Mouse (Mus musculus) myocyte (in vitro differentiated cells): ENCODE results near the gene Zer1. TPM values are rescaled to one million over a fixed set of nuclear protein-coding genes. Genes with fewer than 3 reads are reported as not detected.
A peak's percentile ranks its signal among the peaks of the same experiment; 100 is the strongest.
"Not testable (repeated sequence)": the region's sequence is repeated elsewhere in the genome, so short reads cannot be mapped to it uniquely, and the experiment has no call there.

Experiments used
- H3K27me3 ChIP-seq: one replicate; pipeline ENCODE4 v1.6.1; 2011; ENCODE audit not compliant: control insufficient read depth, insufficient read depth, insufficient read length
- H3K36me3 ChIP-seq: one replicate; pipeline ENCODE4 v1.6.1; 2011; ENCODE audit not compliant: control insufficient read depth, insufficient read depth
- H3K4me2 ChIP-seq: one replicate; pipeline ENCODE4 v1.6.1; 2011; ENCODE audit warnings: low read depth, control low read depth
- H3K4me3 ChIP-seq: one replicate; pipeline ENCODE4 v1.5.1; 2011; ENCODE audit warnings: mild to moderate bottlenecking, control low read depth, moderate library complexity
- H3K79me2 ChIP-seq: one replicate; pipeline ENCODE4 v1.6.1; 2011; ENCODE audit not compliant: control insufficient read depth, insufficient read depth
- H3ac ChIP-seq: one replicate; pipeline ENCODE4 v1.6.1; 2011; ENCODE audit not compliant: control insufficient read depth, insufficient read length
- CEBPB ChIP-seq: IDR thresholded peaks from 2 replicates; pipeline ENCODE4 v1.6.1; 2011; ENCODE audit warnings: mild to moderate bottlenecking, moderate library complexity; ENCODE audit not compliant: poor library complexity, insufficient read depth, severe bottlenecking
- E2F4 ChIP-seq: IDR thresholded peaks from one replicate; pipeline ENCODE4 v1.6.1; 2011; ENCODE audit warnings: mild to moderate bottlenecking, control low read depth, moderate library complexity; ENCODE audit not compliant: insufficient read depth
- MAX ChIP-seq: IDR thresholded peaks from one replicate; pipeline ENCODE4 v1.6.1; 2011; ENCODE audit warnings: low read depth, mild to moderate bottlenecking, control low read depth
- MYOD1 ChIP-seq, 3 experiments: IDR thresholded peaks; one replicate each; pipeline ENCODE4 v1.6.1; 2011; ENCODE audit warnings: control low read depth in 2 of 3, low read depth in 2 of 3, mild to moderate bottlenecking in 2 of 3, moderate library complexity in 1 of 3; ENCODE audit not compliant: insufficient read length in 2 of 3, control insufficient read depth in 1 of 3
- MYOG ChIP-seq, 3 experiments: IDR thresholded peaks; one replicate each; pipeline ENCODE4 v1.6.1; 2011; ENCODE audit warnings: control low read depth in 2 of 3, low read depth in 2 of 3, mild to moderate bottlenecking in 2 of 3; ENCODE audit not compliant: insufficient read length in 2 of 3, control insufficient read depth in 1 of 3, insufficient read depth in 1 of 3
- POLR2A ChIP-seq: IDR thresholded peaks from one replicate; pipeline ENCODE4 v1.6.1; 2011; ENCODE audit warnings: low read depth, mild to moderate bottlenecking, control low read depth, moderate library complexity; ENCODE audit not compliant: insufficient read length
- POLR2AphosphoS2 ChIP-seq: IDR thresholded peaks from one replicate; pipeline ENCODE4 v1.6.1; 2011; ENCODE audit warnings: low read depth, control low read depth; ENCODE audit not compliant: insufficient read length
- REST ChIP-seq: IDR thresholded peaks from one replicate; pipeline ENCODE4 v1.6.1; 2011; ENCODE audit warnings: mild to moderate bottlenecking, control low read depth, moderate library complexity; ENCODE audit not compliant: insufficient read depth, insufficient read length
- SRF ChIP-seq: IDR thresholded peaks from one replicate; pipeline ENCODE4 v1.6.1; 2011; ENCODE audit warnings: low read depth; ENCODE audit not compliant: control insufficient read depth, insufficient read length
- TCF12 ChIP-seq: IDR thresholded peaks from one replicate; pipeline ENCODE4 v1.6.1; 2011; ENCODE audit warnings: mild to moderate bottlenecking, control low read depth; ENCODE audit not compliant: poor library complexity, insufficient read depth, severe bottlenecking
- TCF3 ChIP-seq: IDR thresholded peaks from one replicate; pipeline ENCODE4 v1.6.1; 2011; ENCODE audit warnings: low read depth, control low read depth; ENCODE audit not compliant: insufficient read length
- USF1 ChIP-seq: IDR thresholded peaks from one replicate; pipeline ENCODE4 v1.6.1; 2011; ENCODE audit warnings: low read depth, mild to moderate bottlenecking, control low read depth, moderate library complexity
- polyA plus RNA-seq: library from polyadenylated mRNA; unstranded; fragments of >200 nt; fragmentation: generic; extraction: Trizol; gene quantifications from one replicate; pipeline ENCODE4 v1.2.1, GENCODE M21; 2012; ENCODE audit warnings: missing spikeins

Zer1 gene
- polyA plus RNA-seq, 1 experiment: 13.1 TPM

- no peak overlapping the region for H3K4me2 ChIP-seq
- TF ChIP-seq TCF3 (no peak), POLR2AphosphoS2 (no peak), CEBPB (no peak), TCF12 (no peak), REST (no peak), POLR2A (no peak), SRF (no peak), MYOD1 (IDR thresholded peaks at IDR 0.05; ENCODE audit: control insufficient read depth in 1 of 3, insufficient read length in 2 of 3, low read depth in 2 of 3) (no peak), USF1 (no peak)
- no peaks in the 10 kb centered on the region for H3K36me3 ChIP-seq
- H3K79me2 ChIP-seq: no peaks in the 10 kb centered on the region
- H3K4me3 ChIP-seq: no peak overlapping the region
- H3ac ChIP-seq: no peak overlapping the region
- no peaks in the 10 kb centered on the region for H3K27me3 ChIP-seq
Observed at GRCm38 (mm10) chr2:30056736-30057135, 67.6 kb downstream of the Zer1 start.

- H3K36me3 ChIP-seq, H3K27me3 ChIP-seq, H3ac ChIP-seq, H3K79me2 ChIP-seq, H3K4me2 ChIP-seq, H3K4me3 ChIP-seq: not testable (repeated sequence)
Observed at GRCm38 (mm10) chr2:30055310-30055709, 69.1 kb downstream of the Zer1 start.

GRCm38 (mm10) chr2:30051992-30052761 lies 72.2 kb downstream of the Zer1 start:
- H3K27me3 ChIP-seq: no peaks in the 10 kb centered on the region
- H3K4me2 ChIP-seq: no peak overlapping the region
- H3ac ChIP-seq: no peak overlapping the region
- TF ChIP-seq POLR2A (no peak), E2F4 (no peak), SRF (no peak), TCF3 (no peak), POLR2AphosphoS2 (no peak), MYOG (IDR thresholded peaks at IDR 0.05; ENCODE audit: control insufficient read depth in 1 of 3, insufficient read depth in 1 of 3, insufficient read length in 2 of 3, low read depth in 2 of 3) (no peak), REST (no peak), CEBPB (no peak), MYOD1 (IDR thresholded peaks at IDR 0.05; ENCODE audit: control insufficient read depth in 1 of 3, insufficient read length in 2 of 3, low read depth in 2 of 3) (no peak), TCF12 (no peak), USF1 (no peak), MAX (no peak)
- H3K4me3 ChIP-seq: no peak overlapping the region
- H3K36me3 ChIP-seq: no peaks in the 10 kb centered on the region
- no peaks in the 10 kb centered on the region for H3K79me2 ChIP-seq

GRCm38 (mm10) chr2:30049831-30050230 lies 74.6 kb downstream of the Zer1 start:
- H3K4me2 ChIP-seq: no peak overlapping the region
- H3K36me3 ChIP-seq: no peaks in the 10 kb centered on the region
- H3K79me2 ChIP-seq: no peaks in the 10 kb centered on the region
- TF ChIP-seq POLR2A (no peak), E2F4 (no peak), MYOD1 (IDR thresholded peaks at IDR 0.05; ENCODE audit: control insufficient read depth in 1 of 3, insufficient read length in 2 of 3, low read depth in 2 of 3) (no peak), TCF12 (no peak), SRF (no peak), MYOG (IDR thresholded peaks at IDR 0.05; ENCODE audit: control insufficient read depth in 1 of 3, insufficient read depth in 1 of 3, insufficient read length in 2 of 3, low read depth in 2 of 3) (no peak), USF1 (no peak), REST (no peak), TCF3 (no peak), MAX (no peak), POLR2AphosphoS2 (no peak)
- peak overlapping the region; percentile 35 for H3K4me3 ChIP-seq
- no peaks in the 10 kb centered on the region for H3K27me3 ChIP-seq
- H3ac ChIP-seq: no peak overlapping the region

GRCm38 (mm10) chr2:30048699-30049388 lies 75.5 kb downstream of the Zer1 start, which contains the start of gene Wdr34:
Gene Wdr34 (minus strand): TSS chr2:30048881.
- H3ac ChIP-seq: peak within 1 kb of the TSS; percentile 62
- H3K27me3 ChIP-seq: no peaks in the 10 kb centered on the region
- peak; percentile 80 for TF ChIP-seq POLR2AphosphoS2
- peak; percentile 85 for TF ChIP-seq SRF
- TF ChIP-seq MYOD1 (IDR thresholded peaks at IDR 0.05; ENCODE audit: control insufficient read depth in 1 of 3, insufficient read length in 2 of 3, low read depth in 2 of 3): no peak
- TF ChIP-seq E2F4: no peak
- TF ChIP-seq POLR2A: peak; percentile 81
- TF ChIP-seq MAX: no peak
- TF ChIP-seq MYOG (IDR thresholded peaks at IDR 0.05; ENCODE audit: control insufficient read depth in 1 of 3, insufficient read depth in 1 of 3, insufficient read length in 2 of 3, low read depth in 2 of 3): peak in 1 of 3 experiments; percentile 30
- no peak for TF ChIP-seq TCF3
- no peaks in the 10 kb centered on the region for H3K79me2 ChIP-seq
- no peaks in the 10 kb centered on the region for H3K36me3 ChIP-seq
- H3K4me3 ChIP-seq: peak within 1 kb of the TSS; percentile 35
- peak within 1 kb of the TSS; percentile 91 for H3K4me2 ChIP-seq
